28 mouse cellular contexts compared by ENCODE assay signal in the genomic region with DNA sequence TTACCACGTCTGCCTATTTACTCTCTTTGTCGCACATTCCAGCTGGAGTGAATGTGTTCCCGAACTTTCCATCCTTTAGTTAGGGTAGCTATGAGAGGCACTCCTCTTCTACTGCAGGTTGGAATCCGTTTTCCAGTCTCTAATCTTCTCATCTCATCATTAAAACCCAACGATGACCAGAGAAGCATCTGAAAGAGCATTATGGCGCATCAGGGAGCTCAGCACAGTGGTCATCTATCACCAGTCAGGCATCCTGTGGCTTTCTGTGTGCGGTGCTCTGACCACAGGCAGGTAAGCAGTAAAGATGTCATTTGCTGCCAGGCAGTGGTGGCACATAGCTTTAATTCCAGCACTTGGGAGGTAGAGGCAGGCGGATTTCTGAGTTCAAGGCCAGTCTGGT.
"Had no signal": no experiment of that assay in that cellular context is flagged by ENCODE, and none has a peak within 500 bp of the region (broad histone marks: within the 10 kb centered on the region; RNA-seq: fewer than 3 reads in every experiment).

No protein-coding gene starts in this region.

- H3K4me3 ChIP-seq: embryonic facial prominence, embryonic 10.5 days; embryonic facial prominence, embryonic 12.5 days; embryonic facial prominence, embryonic 13.5 days; embryonic facial prominence, embryonic 15.5 days; erythroblast, embryonic 14.5 days; forebrain, embryonic 10.5 days; forebrain, embryonic 12.5 days; forebrain, embryonic 13.5 days; forebrain, embryonic 15.5 days; gastrocnemius, adult 2 months; heart, adult 2 months had no signal

- H3K9me3 ChIP-seq: embryonic facial prominence, embryonic 10.5 days; embryonic facial prominence, embryonic 12.5 days; embryonic facial prominence, embryonic 13.5 days; embryonic facial prominence, embryonic 15.5 days; forebrain, embryonic 10.5 days; forebrain, embryonic 12.5 days; forebrain, embryonic 13.5 days; forebrain, embryonic 15.5 days had no signal

- H3K4me2 ChIP-seq: embryonic facial prominence, embryonic 12.5 days; embryonic facial prominence, embryonic 13.5 days; embryonic facial prominence, embryonic 15.5 days; forebrain, embryonic 12.5 days; forebrain, embryonic 13.5 days; forebrain, embryonic 15.5 days had no signal

- H3K36me3 ChIP-seq: embryonic facial prominence, embryonic 10.5 days; embryonic facial prominence, embryonic 12.5 days; embryonic facial prominence, embryonic 13.5 days; embryonic facial prominence, embryonic 15.5 days; forebrain, embryonic 10.5 days; forebrain, embryonic 12.5 days; forebrain, embryonic 15.5 days had no signal

- H3K27ac ChIP-seq: embryonic facial prominence, embryonic 10.5 days; embryonic facial prominence, embryonic 12.5 days; embryonic facial prominence, embryonic 13.5 days; embryonic facial prominence, embryonic 15.5 days; forebrain, embryonic 10.5 days; forebrain, embryonic 12.5 days; forebrain, embryonic 13.5 days; forebrain, embryonic 15.5 days; gastrocnemius, adult 2 months; heart, adult 2 months had no signal

- DNase-seq: cerebellum, adult 2 months; cerebellum, adult 8-10 months; cerebellum, adult 9-10 months; cerebellum, adult 9-11 months; cerebellum, postnatal 10 days; cerebellum, postnatal 14 days; cerebellum, postnatal 25 days; cerebellum, postnatal 36 days; embryo, embryonic 11 days; forebrain, postnatal 0 days; gastrocnemius, adult 2 months; gastrocnemius, postnatal 10 days; gastrocnemius, postnatal 14 days; gastrocnemius, postnatal 25 days; gastrocnemius, postnatal 36 days; heart, adult 18-20 months; heart, adult 2 months had no signal

- H3K4me1 ChIP-seq: embryonic facial prominence, embryonic 15.5 days had no signal

- ATAC-seq: forebrain, embryonic 13.5 days; forebrain, embryonic 14.5 days; forebrain, embryonic 15.5 days; forebrain, embryonic 16.5 days; forebrain, postnatal 0 days had no signal

- H3K9ac ChIP-seq: embryonic facial prominence, embryonic 12.5 days; embryonic facial prominence, embryonic 13.5 days; embryonic facial prominence, embryonic 15.5 days; forebrain, embryonic 12.5 days; forebrain, embryonic 13.5 days; forebrain, embryonic 15.5 days; forebrain, postnatal 0 days had no signal

- H3K27me3 ChIP-seq: embryonic facial prominence, embryonic 12.5 days; embryonic facial prominence, embryonic 15.5 days had no signal
